Mouse (Mus musculus): ENCODE measurements at regions not wholly inside any gene's neighbourhood (a gene's known extent, or its start where the extent isn't known, plus 50 kb on each side); places are given as distances from the start of the nearest gene placed in this dataset.

DNA sequence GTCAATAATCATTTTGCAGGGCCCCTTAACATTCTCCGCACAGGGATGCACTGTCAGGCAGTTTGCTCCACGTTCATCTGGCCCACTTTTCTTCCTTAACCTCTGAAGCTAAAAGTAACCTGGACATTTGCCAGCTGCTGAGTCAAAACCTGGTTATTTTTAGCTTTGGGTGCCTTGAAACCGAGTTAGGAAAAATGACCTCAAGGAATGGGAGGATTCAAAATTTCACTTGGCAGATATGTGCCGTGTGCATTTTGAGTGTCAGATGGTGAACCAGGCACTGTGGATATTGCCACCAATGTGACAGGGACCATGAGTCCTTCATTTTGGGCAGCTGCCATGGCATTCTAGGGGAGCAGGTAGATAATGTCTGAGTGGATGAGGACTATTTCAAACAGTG, 387.8 kb downstream of the Slc4a3 start:
- no peaks in the 10 kb centered on the region for H3K36me3 ChIP-seq (ENCODE audit: control insufficient read depth, insufficient read depth, low read length)
- H3K4me1 ChIP-seq (ENCODE audit: control insufficient read depth, insufficient read depth, insufficient read length), result no peaks in the 10 kb centered on the region
- no peak for TF ChIP-seq CTCF (IDR thresholded peaks at IDR 0.05; ENCODE audit: extremely low read depth, insufficient read depth, insufficient read length, insufficient replicate concordance)
- no peak for TF ChIP-seq POLR2A (IDR thresholded peaks at IDR 0.05; ENCODE audit: low read depth, low read length)
- H3K27ac ChIP-seq (ENCODE audit: insufficient read depth, low read length), result no peak overlapping the region
- 47% methylated on average over 4 of the region's 4 CpGs for WGBS
- no peak for DNase-seq (ENCODE audit: low read depth in 1 of 2, low spot score in 2 of 2)
- no peaks in the 10 kb centered on the region for H3K27me3 ChIP-seq (ENCODE audit: control insufficient read depth, insufficient read depth, low read length)
- H3K4me3 ChIP-seq (ENCODE audit: extremely low read depth, insufficient read depth, insufficient read length), result no peak overlapping the region

- Histone ChIP-seq H3K4me1 (ENCODE audit: control insufficient read depth, insufficient read depth, insufficient read length) (no peaks in the 10 kb centered on the region), H3K27me3 (ENCODE audit: control insufficient read depth, insufficient read depth, low read length) (no peaks in the 10 kb centered on the region), H3K36me3 (ENCODE audit: control insufficient read depth, insufficient read depth, low read length) (no peaks in the 10 kb centered on the region), H3K4me3 (ENCODE audit: extremely low read depth, insufficient read depth, insufficient read length) (no peak overlapping the region), H3K27ac (ENCODE audit: insufficient read depth, low read length) (no peak overlapping the region)
- 96% methylated on average over 4 of the region's 4 CpGs for WGBS
- TF ChIP-seq POLR2A (IDR thresholded peaks at IDR 0.05; ENCODE audit: low read depth, low read length) (no peak), CTCF (IDR thresholded peaks at IDR 0.05; ENCODE audit: extremely low read depth, insufficient read depth, insufficient read length, insufficient replicate concordance) (no peak)
- DNase-seq (ENCODE audit: low read depth in 1 of 2, low spot score in 2 of 2), result no peak
These were observed 388.7 kb downstream of the Slc4a3 start for GRCm38 (mm10) chr1:75934761-75935160.

DNA sequence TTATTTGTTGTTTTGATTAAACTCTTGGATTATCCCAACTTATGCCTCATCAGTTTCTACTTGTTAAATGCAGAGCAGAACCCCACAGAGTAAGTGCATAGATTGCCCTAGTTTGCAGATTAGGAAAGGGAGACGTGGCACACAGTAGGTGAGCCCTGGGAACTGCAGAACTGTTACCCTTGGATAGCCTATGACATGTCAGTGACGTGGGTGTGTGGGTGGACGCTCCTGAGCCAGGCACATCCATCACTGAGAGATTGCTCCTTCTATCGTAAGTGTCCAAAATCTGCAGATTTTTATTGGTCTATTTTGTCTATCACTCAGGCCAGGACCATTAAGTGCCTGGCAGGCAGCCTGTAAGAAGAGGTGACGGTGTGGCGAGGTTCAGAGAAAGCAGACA, 389.8 kb downstream of the Slc4a3 start:
- DNase-seq (ENCODE audit: low read depth in 1 of 2, low spot score in 2 of 2), result no peak
- no peak for TF ChIP-seq POLR2A (IDR thresholded peaks at IDR 0.05; ENCODE audit: low read depth, low read length)
- TF ChIP-seq CTCF (IDR thresholded peaks at IDR 0.05; ENCODE audit: extremely low read depth, insufficient read depth, insufficient read length, insufficient replicate concordance), result no peak
- H3K36me3 ChIP-seq (ENCODE audit: control insufficient read depth, insufficient read depth, low read length), result no peaks in the 10 kb centered on the region
- H3K4me1 ChIP-seq (ENCODE audit: control insufficient read depth, insufficient read depth, insufficient read length), result no peaks in the 10 kb centered on the region
- H3K27ac ChIP-seq (ENCODE audit: insufficient read depth, low read length), result no peak overlapping the region
- H3K27me3 ChIP-seq (ENCODE audit: control insufficient read depth, insufficient read depth, low read length), result no peaks in the 10 kb centered on the region
- WGBS, result 88% methylated on average over 6 of the region's 6 CpGs
- H3K4me3 ChIP-seq (ENCODE audit: extremely low read depth, insufficient read depth, insufficient read length), result no peak overlapping the region

DNA sequence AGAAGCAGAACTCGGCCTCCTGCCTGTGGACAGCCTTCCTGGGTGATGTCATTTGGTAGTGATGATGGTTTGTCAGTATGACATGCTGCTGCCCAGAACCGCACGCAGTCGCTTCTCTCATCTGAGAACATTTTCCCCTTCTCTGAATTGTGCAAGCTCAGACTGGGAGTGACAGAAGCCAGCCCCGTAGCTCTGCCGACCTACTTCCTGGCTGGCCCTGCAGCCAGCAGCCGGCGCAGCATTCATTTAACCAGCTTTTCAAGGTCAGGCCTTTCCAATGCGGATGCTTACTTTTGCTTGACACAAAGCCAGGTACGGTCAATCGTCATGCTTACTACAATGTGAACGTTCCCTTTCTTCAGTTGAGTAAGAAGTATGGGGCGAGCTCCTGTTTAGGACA, 390.5 kb downstream of the Slc4a3 start:
- Histone ChIP-seq H3K36me3 (ENCODE audit: control insufficient read depth, insufficient read depth, low read length) (no peaks in the 10 kb centered on the region), H3K27me3 (ENCODE audit: control insufficient read depth, insufficient read depth, low read length) (no peaks in the 10 kb centered on the region), H3K27ac (ENCODE audit: insufficient read depth, low read length) (no peak overlapping the region), H3K4me3 (ENCODE audit: extremely low read depth, insufficient read depth, insufficient read length) (no peak overlapping the region), H3K4me1 (ENCODE audit: control insufficient read depth, insufficient read depth, insufficient read length) (no peaks in the 10 kb centered on the region)
- DNase-seq (ENCODE audit: low read depth in 1 of 2, low spot score in 2 of 2), result no peak
- TF ChIP-seq CTCF (IDR thresholded peaks at IDR 0.05; ENCODE audit: extremely low read depth, insufficient read depth, insufficient read length, insufficient replicate concordance) (no peak), POLR2A (IDR thresholded peaks at IDR 0.05; ENCODE audit: low read depth, low read length) (no peak)
- WGBS, result 76% methylated on average over 13 of the region's 13 CpGs

DNA sequence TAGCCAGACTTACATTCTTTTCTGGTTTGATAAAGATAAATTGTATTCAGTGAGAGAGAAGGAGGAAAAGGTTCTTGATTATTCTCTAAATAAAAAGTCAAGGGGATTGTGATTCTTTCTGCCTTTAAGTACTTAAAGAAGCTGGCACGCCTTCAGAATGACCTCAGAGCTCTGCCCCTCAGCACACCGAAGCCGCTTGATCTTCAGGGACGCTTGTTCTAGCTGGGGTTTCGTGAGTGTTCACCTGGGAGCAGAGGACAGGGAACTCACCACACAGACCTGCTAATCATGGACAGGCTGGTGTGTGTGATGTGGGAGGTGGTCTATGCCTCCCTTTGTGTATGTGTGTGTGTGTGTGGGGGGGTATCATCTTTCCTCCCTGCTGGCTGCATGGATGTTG, 391.3 kb downstream of the Slc4a3 start:
- TF ChIP-seq CTCF (IDR thresholded peaks at IDR 0.05; ENCODE audit: extremely low read depth, insufficient read depth, insufficient read length, insufficient replicate concordance) (no peak), POLR2A (IDR thresholded peaks at IDR 0.05; ENCODE audit: low read depth, low read length) (no peak)

DNA sequence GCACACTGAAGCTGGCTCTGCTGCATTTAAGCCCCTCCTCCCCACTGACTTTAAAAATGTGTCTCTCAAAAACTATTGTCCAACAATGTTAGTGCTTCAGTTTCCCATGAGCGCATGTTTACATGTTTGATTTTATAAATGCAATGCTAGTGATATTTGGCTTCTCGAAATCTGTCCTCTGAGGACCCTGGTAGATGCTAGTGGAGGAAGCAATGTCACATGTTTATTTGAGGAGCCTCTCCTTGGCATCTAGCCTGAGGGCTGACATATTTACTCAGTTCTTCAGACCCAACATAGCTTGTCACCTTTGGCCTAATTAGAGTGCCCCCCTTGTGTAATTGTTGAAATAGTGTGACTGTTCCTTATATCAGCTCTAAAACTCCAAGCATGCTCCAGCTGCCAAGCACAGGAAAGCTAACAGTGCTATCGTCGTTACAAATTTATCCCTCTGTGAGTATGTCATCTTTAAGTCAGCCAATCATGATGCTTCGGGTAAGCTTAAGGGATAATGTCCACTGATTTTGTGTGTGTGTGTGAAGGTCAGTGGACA, 400.3 kb downstream of the Slc4a3 start:
- no peak for DNase-seq (ENCODE audit: low read depth in 1 of 2, low spot score in 2 of 2)
- Histone ChIP-seq H3K4me1 (ENCODE audit: control insufficient read depth, insufficient read depth, insufficient read length) (no peaks in the 10 kb centered on the region), H3K27ac (ENCODE audit: insufficient read depth, low read length) (no peak overlapping the region), H3K4me3 (ENCODE audit: extremely low read depth, insufficient read depth, insufficient read length) (no peak overlapping the region), H3K27me3 (ENCODE audit: control insufficient read depth, insufficient read depth, low read length) (no peaks in the 10 kb centered on the region), H3K36me3 (ENCODE audit: control insufficient read depth, insufficient read depth, low read length) (no peaks in the 10 kb centered on the region)
- WGBS, result 87% methylated on average over 5 of the region's 5 CpGs
- TF ChIP-seq POLR2A (IDR thresholded peaks at IDR 0.05; ENCODE audit: low read depth, low read length) (no peak), CTCF (IDR thresholded peaks at IDR 0.05; ENCODE audit: extremely low read depth, insufficient read depth, insufficient read length, insufficient replicate concordance) (no peak)

More for the DNA sequence above, 391.3 kb downstream of the Slc4a3 start:
- H3K4me3 ChIP-seq (ENCODE audit: extremely low read depth, insufficient read depth, insufficient read length), result no peak overlapping the region
- no peak overlapping the region for H3K27ac ChIP-seq (ENCODE audit: insufficient read depth, low read length)
- H3K27me3 ChIP-seq (ENCODE audit: control insufficient read depth, insufficient read depth, low read length), result no peaks in the 10 kb centered on the region
- no peaks in the 10 kb centered on the region for H3K4me1 ChIP-seq (ENCODE audit: control insufficient read depth, insufficient read depth, insufficient read length)
- no peak for DNase-seq (ENCODE audit: low read depth in 1 of 2, low spot score in 2 of 2)
- H3K36me3 ChIP-seq (ENCODE audit: control insufficient read depth, insufficient read depth, low read length), result no peaks in the 10 kb centered on the region
- WGBS, result 84% methylated on average over 5 of the region's 5 CpGs

GRCm38 (mm10) chr1:75978203-75978986, 432.3 kb downstream of the Slc4a3 start:
- no peak for DNase-seq (ENCODE audit: low read depth in 1 of 2, low spot score in 2 of 2)
- Histone ChIP-seq H3K27me3 (ENCODE audit: control insufficient read depth, insufficient read depth, low read length) (no peaks in the 10 kb centered on the region), H3K4me3 (ENCODE audit: extremely low read depth, insufficient read depth, insufficient read length) (no peak overlapping the region), H3K27ac (ENCODE audit: insufficient read depth, low read length) (no peak overlapping the region), H3K36me3 (ENCODE audit: control insufficient read depth, insufficient read depth, low read length) (no peaks in the 10 kb centered on the region), H3K4me1 (ENCODE audit: control insufficient read depth, insufficient read depth, insufficient read length) (no peaks in the 10 kb centered on the region)
- no peak for TF ChIP-seq POLR2A (IDR thresholded peaks at IDR 0.05; ENCODE audit: low read depth, low read length)
- no peak for TF ChIP-seq CTCF (IDR thresholded peaks at IDR 0.05; ENCODE audit: extremely low read depth, insufficient read depth, insufficient read length, insufficient replicate concordance)
- WGBS, result 83% methylated on average over 9 of the region's 9 CpGs

Measured in spleen, adult 2 months (tissue).